Mouse (Mus musculus): Measurements from ENCODE around the gene Tekt2. TPM values are rescaled to one million over a fixed set of nuclear protein-coding genes. Genes with fewer than 3 reads are reported as not detected.

Tekt2 gene
- polyA plus RNA-seq, 1 experiment from 2014 or later = 1.7 TPM

DNA sequence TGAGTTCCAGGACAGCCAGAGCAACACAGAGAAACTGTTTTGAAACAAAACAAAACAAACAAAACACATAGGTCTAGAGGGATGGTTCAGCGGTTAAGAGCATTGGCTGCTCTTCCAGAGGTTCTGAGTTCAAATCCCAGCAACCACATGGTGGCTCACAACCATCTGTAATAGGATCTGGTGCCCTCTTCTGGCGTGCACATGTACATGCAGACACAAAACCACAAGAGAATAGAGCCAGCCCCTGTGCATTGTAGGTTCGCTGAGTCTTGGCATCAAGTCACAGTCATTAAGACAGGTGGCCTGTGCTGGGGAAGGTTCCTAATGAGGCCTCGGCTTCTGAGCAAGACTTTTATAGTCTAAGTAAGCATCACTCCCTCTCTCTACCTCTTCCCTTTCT, 21.6 kb downstream of the Tekt2 start:
- DNase-seq (ENCODE audit: low spot score) = no peak
- H3K4me3 ChIP-seq (ENCODE audit: low read depth, low read length) = no peak overlapping the region
- 0 out of 2 replicates have a peak, but pooled peaks cover 3% of the 10 kb centered on the region for H3K4me1 ChIP-seq (replicated peaks; ENCODE audit: control insufficient read depth, insufficient read depth, low read length)
- 61% methylated on average over 4 of the region's 4 CpGs for WGBS
- no peaks in the 10 kb centered on the region for H3K9me3 ChIP-seq (ENCODE audit: control insufficient read depth, low read length)
- H3K9ac ChIP-seq (ENCODE audit: low read depth, low read length) = no peak overlapping the region
- no peaks in the 10 kb centered on the region for H3K36me3 ChIP-seq (ENCODE audit: control insufficient read depth, insufficient read depth, low read length)
- peaks cover 49% of the 10 kb centered on the region for H3K27me3 ChIP-seq (replicated peaks; ENCODE audit: control insufficient read depth, insufficient read depth, low read length)
- ATAC-seq (replicated peaks; ENCODE audit: low FRiP score) = no peak
- no peak overlapping the region for H3K27ac ChIP-seq (ENCODE audit: low read depth, low read length)
- H3K4me2 ChIP-seq = no peak overlapping the region

DNA sequence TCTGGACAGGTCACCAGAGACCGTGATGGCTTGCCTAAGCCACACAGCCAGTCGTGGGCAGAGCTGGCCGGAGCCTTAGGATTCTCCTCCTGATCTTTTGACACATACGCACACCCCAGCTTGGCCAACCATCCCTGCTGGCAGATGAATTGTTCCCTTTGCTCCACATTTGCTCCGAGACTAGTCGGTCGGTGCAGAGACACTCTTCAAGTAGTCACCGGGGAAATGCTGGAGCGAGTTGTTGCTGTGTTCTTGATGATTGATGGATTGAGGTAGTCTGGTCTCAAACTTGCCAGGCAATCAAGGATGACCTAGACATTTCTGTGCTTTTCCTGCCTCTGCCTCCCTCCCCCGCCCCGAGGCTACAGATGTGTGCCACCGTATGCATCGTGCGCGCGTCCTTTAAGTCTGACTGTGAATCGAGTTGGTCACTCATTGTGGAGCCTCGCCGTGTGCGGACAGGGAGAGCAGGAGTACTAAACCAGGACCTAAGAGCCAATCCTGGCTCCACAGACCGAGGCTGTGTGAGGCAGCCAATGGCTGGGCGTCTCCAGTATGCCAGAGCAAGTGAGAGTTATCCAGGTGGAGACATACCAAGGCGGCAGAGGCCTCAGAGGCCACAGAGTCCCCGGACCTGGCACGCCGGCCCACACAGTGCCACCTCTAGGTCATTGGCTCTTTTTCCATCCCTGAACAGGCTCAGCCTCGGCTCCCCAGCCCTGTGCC, 23.7 kb downstream of the Tekt2 start:
- Histone ChIP-seq H3K4me2 (peak overlapping the region; percentile 59), H3K9me3 (ENCODE audit: control insufficient read depth, low read length) (no peaks in the 10 kb centered on the region), H3K27ac (ENCODE audit: low read depth, low read length) (no peak overlapping the region), H3K4me1 (replicated peaks; ENCODE audit: control insufficient read depth, insufficient read depth, low read length) (peaks cover 6% of the 10 kb centered on the region; the same call in 1 of the 2 replicates), H3K9ac (ENCODE audit: low read depth, low read length) (no peak overlapping the region), H3K27me3 (replicated peaks; ENCODE audit: control insufficient read depth, insufficient read depth, low read length) (peaks cover 70% of the 10 kb centered on the region), H3K4me3 (ENCODE audit: low read depth, low read length) (peak overlapping the region; percentile 40), H3K36me3 (ENCODE audit: control insufficient read depth, insufficient read depth, low read length) (no peaks in the 10 kb centered on the region)
- ATAC-seq (replicated peaks; ENCODE audit: low FRiP score) = no peak
- 10% methylated on average over 27 of the region's 27 CpGs for WGBS
- DNase-seq (ENCODE audit: low spot score) = no peak

DNA sequence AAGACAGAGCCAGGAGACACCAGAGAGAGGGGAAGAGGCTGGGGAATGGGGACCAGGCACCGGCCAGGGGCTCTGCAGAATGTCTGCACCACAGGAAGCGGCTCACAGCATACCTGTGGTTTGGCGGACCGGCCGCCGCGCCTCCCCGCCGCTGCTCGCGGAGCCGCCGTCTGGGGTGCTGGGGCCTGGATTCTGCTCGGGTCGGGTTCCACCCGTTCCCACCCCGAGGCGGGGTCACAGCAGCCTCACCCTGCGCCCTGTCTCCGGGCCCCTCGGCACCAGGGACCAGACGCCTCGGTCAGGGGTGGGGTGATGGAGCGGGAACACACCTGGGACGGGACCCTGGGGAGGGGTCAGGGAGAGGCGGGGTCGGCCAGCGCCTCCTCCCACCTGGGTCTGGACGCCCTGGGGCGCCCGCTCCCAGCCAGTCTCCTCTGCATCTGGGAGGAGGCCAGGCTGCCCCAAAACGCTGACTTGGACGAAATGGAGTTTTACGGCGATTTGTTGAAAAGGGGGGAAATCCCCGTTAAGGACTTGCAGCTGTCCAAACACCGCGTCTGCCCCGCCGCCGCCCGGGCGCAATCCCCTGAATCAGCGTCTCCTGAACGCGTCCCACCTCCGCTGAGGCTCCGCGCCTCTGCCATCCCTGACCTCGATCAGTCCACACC, 24.4 kb downstream of the Tekt2 start:
- Histone ChIP-seq H3K4me1 (replicated peaks; ENCODE audit: control insufficient read depth, insufficient read depth, low read length) (peaks cover 6% of the 10 kb centered on the region; the same call in 1 of the 2 replicates), H3K4me3 (ENCODE audit: low read depth, low read length) (peak overlapping the region; percentile 40), H3K27ac (ENCODE audit: low read depth, low read length) (no peak overlapping the region), H3K9me3 (ENCODE audit: control insufficient read depth, low read length) (no peaks in the 10 kb centered on the region), H3K9ac (ENCODE audit: low read depth, low read length) (no peak overlapping the region), H3K27me3 (replicated peaks; ENCODE audit: control insufficient read depth, insufficient read depth, low read length) (peaks cover 77% of the 10 kb centered on the region), H3K4me2 (peak overlapping the region; percentile 59), H3K36me3 (ENCODE audit: control insufficient read depth, insufficient read depth, low read length) (no peaks in the 10 kb centered on the region)
- DNase-seq (ENCODE audit: low spot score) (no peak), ATAC-seq (replicated peaks; ENCODE audit: low FRiP score) (no peak)
- 2% methylated on average over 50 of the region's 50 CpGs for WGBS

DNA sequence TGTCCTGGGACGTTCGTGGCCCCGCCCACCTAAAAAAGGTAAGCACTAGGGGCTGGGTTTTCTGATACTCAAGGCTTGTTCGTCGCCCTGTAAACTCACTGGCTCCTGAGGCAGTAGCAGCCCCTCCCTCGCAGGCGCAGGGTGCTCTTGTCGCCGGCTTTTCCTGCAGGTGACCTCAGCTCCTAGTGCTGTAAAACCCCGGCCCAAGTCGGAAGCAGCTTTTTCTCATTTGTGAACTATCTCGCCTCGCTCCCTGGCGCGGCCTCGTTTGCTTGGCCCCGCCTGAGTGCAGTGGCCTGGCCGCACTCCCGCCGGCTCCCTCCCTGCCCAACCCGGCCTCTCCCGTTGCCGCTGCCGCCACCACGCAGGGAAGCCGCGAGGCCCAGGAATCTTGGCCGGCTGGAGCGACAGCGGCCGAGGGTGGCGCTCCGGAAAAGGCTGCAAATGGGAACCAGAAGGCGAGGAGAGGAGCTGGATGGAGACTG, 28.8 kb downstream of the Tekt2 start:
- ATAC-seq (replicated peaks; ENCODE audit: low FRiP score) (no peak), DNase-seq (ENCODE audit: low spot score) (peak; percentile 56)
- H3K27me3 ChIP-seq (replicated peaks; ENCODE audit: control insufficient read depth, insufficient read depth, low read length) = peaks cover 62% of the 10 kb centered on the region

DNA sequence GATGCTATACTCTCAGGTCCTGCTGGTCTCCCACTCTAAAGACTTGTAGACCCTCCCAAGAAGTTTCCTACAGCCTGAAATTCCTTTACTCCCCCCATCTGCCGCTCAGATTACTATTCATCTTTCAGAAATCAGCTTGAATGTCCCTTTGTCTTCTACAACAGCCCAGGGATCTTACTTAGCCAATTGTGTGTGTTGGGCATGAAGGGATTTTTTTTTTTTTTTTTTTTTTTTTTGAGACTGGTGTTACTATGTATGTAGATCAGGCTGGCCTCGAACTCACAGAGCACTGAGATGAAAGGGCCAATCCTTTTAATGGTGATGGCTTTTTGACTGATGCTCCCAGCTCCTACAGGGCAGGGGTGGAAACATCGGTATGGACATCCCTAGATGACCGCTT, 29.6 kb downstream of the Tekt2 start:
- Histone ChIP-seq H3K4me1 (replicated peaks; ENCODE audit: control insufficient read depth, insufficient read depth, low read length) (peaks cover 3% of the 10 kb centered on the region; the same call in 1 of the 2 replicates), H3K27ac (ENCODE audit: low read depth, low read length) (no peak overlapping the region), H3K27me3 (replicated peaks; ENCODE audit: control insufficient read depth, insufficient read depth, low read length) (peaks cover 59% of the 10 kb centered on the region), H3K36me3 (ENCODE audit: control insufficient read depth, insufficient read depth, low read length) (no peaks in the 10 kb centered on the region), H3K9ac (ENCODE audit: low read depth, low read length) (no peak overlapping the region), H3K4me2 (no peak overlapping the region), H3K9me3 (ENCODE audit: control insufficient read depth, low read length) (no peaks in the 10 kb centered on the region), H3K4me3 (ENCODE audit: low read depth, low read length) (no peak overlapping the region)
- WGBS = 32% methylated on average over 4 of the region's 4 CpGs
- no peak for DNase-seq (ENCODE audit: low spot score)
- no peak for ATAC-seq (replicated peaks; ENCODE audit: low FRiP score)

More for the DNA sequence above, 28.8 kb downstream of the Tekt2 start:
- 2% methylated on average over 34 of the region's 34 CpGs for WGBS
- H3K9ac ChIP-seq (ENCODE audit: low read depth, low read length) = peak overlapping the region; percentile 2; the same call in 1 of the 2 replicates
- peak overlapping the region; percentile 71 for H3K4me2 ChIP-seq
- H3K27ac ChIP-seq (ENCODE audit: low read depth, low read length) = no peak overlapping the region
- H3K4me3 ChIP-seq (ENCODE audit: low read depth, low read length) = peak overlapping the region; percentile 36
- H3K9me3 ChIP-seq (ENCODE audit: control insufficient read depth, low read length) = no peaks in the 10 kb centered on the region
- H3K4me1 ChIP-seq (replicated peaks; ENCODE audit: control insufficient read depth, insufficient read depth, low read length) = peaks cover 6% of the 10 kb centered on the region; the same call in 1 of the 2 replicates
- H3K36me3 ChIP-seq (ENCODE audit: control insufficient read depth, insufficient read depth, low read length) = no peaks in the 10 kb centered on the region

DNA sequence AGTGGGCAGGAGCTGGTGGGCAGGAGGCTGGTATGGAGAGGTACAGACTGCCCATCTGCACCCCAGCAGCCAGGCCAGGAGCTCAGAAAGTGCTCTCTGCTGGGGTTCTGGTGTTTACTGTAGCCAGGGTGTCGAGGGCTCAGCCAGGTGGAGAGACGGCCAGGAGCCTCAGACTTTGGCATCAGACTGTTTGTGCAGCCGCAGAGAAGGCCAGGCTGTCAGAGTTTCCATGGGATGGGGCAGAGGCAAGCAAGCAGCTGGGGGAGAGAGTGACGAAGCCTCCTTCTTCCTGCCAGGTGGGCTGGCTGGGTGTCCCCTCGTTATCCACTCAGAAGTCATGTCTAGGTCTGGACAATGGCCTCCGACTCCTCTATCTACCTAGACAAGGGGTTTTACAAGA, 30.3 kb downstream of the Tekt2 start:
- no peaks in the 10 kb centered on the region for H3K36me3 ChIP-seq (ENCODE audit: control insufficient read depth, insufficient read depth, low read length)
- peaks cover 2% of the 10 kb centered on the region; the same call in 1 of the 2 replicates for H3K4me1 ChIP-seq (replicated peaks; ENCODE audit: control insufficient read depth, insufficient read depth, low read length)
- 58% methylated on average over 6 of the region's 6 CpGs for WGBS
- ATAC-seq (replicated peaks; ENCODE audit: low FRiP score) = no peak
- no peak overlapping the region for H3K27ac ChIP-seq (ENCODE audit: low read depth, low read length)
- peaks cover 58% of the 10 kb centered on the region for H3K27me3 ChIP-seq (replicated peaks; ENCODE audit: control insufficient read depth, insufficient read depth, low read length)
- no peak for DNase-seq (ENCODE audit: low spot score)
- no peak overlapping the region for H3K4me2 ChIP-seq
- no peak overlapping the region for H3K4me3 ChIP-seq (ENCODE audit: low read depth, low read length)
- no peak overlapping the region for H3K9ac ChIP-seq (ENCODE audit: low read depth, low read length)
- no peaks in the 10 kb centered on the region for H3K9me3 ChIP-seq (ENCODE audit: control insufficient read depth, low read length)

DNA sequence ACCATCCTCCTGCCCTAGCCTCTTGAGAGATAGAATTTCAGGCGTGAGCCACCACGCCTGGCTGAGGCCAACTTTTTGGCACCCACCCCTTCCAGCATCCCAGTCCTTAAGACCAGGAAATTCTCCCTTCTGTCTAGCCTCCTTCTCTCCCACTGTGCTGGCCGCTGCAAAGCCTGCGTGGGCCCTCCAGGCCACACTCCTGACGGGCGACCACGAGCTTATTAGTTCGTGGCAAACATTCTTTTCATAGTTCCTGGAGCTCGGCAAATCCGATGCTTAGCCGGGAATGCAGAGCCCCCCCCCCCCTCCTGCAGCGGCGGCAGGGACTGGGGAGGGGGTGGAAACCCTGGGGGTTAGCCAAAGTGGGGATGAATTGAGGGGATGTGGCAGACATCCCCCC, 34.3 kb downstream of the Tekt2 start:
- Histone ChIP-seq H3K9ac (ENCODE audit: low read depth, low read length) (no peak overlapping the region), H3K9me3 (ENCODE audit: control insufficient read depth, low read length) (no peaks in the 10 kb centered on the region), H3K4me1 (replicated peaks; ENCODE audit: control insufficient read depth, insufficient read depth, low read length) (peaks cover 6% of the 10 kb centered on the region; the same call in 1 of the 2 replicates), H3K36me3 (ENCODE audit: control insufficient read depth, insufficient read depth, low read length) (no peaks in the 10 kb centered on the region), H3K4me2 (no peak overlapping the region), H3K27ac (ENCODE audit: low read depth, low read length) (no peak overlapping the region), H3K4me3 (ENCODE audit: low read depth, low read length) (no peak overlapping the region), H3K27me3 (replicated peaks; ENCODE audit: control insufficient read depth, insufficient read depth, low read length) (peaks cover 59% of the 10 kb centered on the region)
- WGBS = 27% methylated on average over 13 of the region's 13 CpGs
- no peak for ATAC-seq (replicated peaks; ENCODE audit: low FRiP score)
- no peak for DNase-seq (ENCODE audit: low spot score)

DNA sequence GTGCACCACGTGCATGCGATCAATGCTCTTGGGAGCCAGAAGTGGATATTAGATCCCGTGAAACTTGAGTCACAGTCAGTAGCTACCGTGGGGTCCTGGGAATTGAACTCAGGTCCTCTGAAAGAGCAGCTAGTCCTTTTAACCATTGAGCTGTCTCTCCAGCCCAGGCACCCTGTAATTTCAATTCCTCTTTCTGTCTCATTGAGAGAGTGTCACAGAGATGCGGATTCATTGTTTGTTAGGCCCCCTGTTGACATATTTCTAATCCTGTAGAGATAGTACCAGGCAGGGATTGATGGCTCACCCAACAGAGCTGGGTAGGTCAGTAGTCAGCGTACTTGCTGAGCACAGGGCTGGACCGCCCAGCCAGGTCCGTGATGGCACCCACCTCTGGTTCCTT, 35.2 kb downstream of the Tekt2 start:
- Histone ChIP-seq H3K4me3 (ENCODE audit: low read depth, low read length) (no peak overlapping the region), H3K27ac (ENCODE audit: low read depth, low read length) (no peak overlapping the region), H3K9me3 (ENCODE audit: control insufficient read depth, low read length) (no peaks in the 10 kb centered on the region), H3K4me2 (no peak overlapping the region), H3K9ac (ENCODE audit: low read depth, low read length) (no peak overlapping the region), H3K4me1 (replicated peaks; ENCODE audit: control insufficient read depth, insufficient read depth, low read length) (peaks cover 6% of the 10 kb centered on the region; the same call in 1 of the 2 replicates), H3K27me3 (replicated peaks; ENCODE audit: control insufficient read depth, insufficient read depth, low read length) (peaks cover 59% of the 10 kb centered on the region), H3K36me3 (ENCODE audit: control insufficient read depth, insufficient read depth, low read length) (no peaks in the 10 kb centered on the region)
- no peak for DNase-seq (ENCODE audit: low spot score)
- WGBS = 76% methylated on average over 8 of the region's 8 CpGs
- no peak for ATAC-seq (replicated peaks; ENCODE audit: low FRiP score)

All from liver, embryonic 11.5 days (tissue).